Mouse (Mus musculus) frontal cortex, postnatal 25 days (tissue): ENCODE measurements around the gene H2al1b.

ENCODE experiments used
- DNase-seq, 2 experiments: peaks; one replicate each; pipeline ENCODE4 v3.0.0; 2022; ENCODE audit warnings: low spot score in 2 of 2

Gene H2al1b

DNA sequence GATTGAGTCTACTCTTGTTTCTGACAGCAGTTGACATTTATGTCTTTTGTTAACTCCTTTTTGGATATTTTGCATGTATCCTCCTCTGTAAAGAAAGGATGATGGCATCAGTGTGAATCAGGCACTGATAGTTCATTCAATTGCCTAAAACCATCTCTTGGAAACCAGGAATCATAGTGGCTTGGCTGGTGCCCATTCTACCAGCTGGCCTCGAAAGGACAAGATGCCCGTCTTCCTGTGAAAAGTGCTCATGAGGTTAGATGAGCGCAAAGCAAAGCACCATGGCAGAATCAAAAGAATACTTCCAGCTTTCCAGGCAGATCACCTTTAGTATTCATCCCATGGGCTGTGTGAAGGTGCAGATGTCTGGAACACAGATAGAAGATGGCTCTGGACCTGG lies 44.5 kb downstream of the H2al1b start:
- DNase-seq, result no peak
